Mouse (Mus musculus) MEL (cell line): ENCODE results near the gene Serpini1. TPM values are rescaled to one million over a fixed set of nuclear protein-coding genes. Genes with fewer than 3 reads are reported as not detected.

ENCODE experiments used
- DNase-seq: peaks from one replicate; pipeline ENCODE4 v3.0.0; 2011; ENCODE audit warnings: low read depth, low spot score
- H3K27ac ChIP-seq: 2 replicates; pipeline ENCODE4 v1.5.1; 2012; ENCODE audit warnings: low read depth, mild to moderate bottlenecking, control low read depth, low read length, moderate library complexity; ENCODE audit not compliant: control insufficient read depth
- H3K27me3 ChIP-seq, 2 experiments: fragments of 150-350 bp in 1 of 2; sonication (generic) in 1 of 2; 2 replicates each; pipeline ENCODE4 v1.6.1; 2012; ENCODE audit warnings: low read length in 2 of 2, mild to moderate bottlenecking in 2 of 2, improper control_type of control experiment in 1 of 2, moderate library complexity in 1 of 2; ENCODE audit not compliant: insufficient read depth in 2 of 2, control insufficient read depth in 1 of 2
- H3K36me3 ChIP-seq, 2 experiments: 2 replicates each; pipeline ENCODE4 v1.6.1; 2012 to 2014; ENCODE audit warnings: low read length in 2 of 2, improper control_type of control experiment in 1 of 2, inconsistent platforms in 1 of 2, mild to moderate bottlenecking in 1 of 2; ENCODE audit not compliant: insufficient read depth in 2 of 2, control insufficient read depth in 1 of 2
- H3K4me1 ChIP-seq, 2 experiments: fragments of 150-350 bp in 1 of 2; sonication (generic) in 1 of 2; 2 replicates each; pipeline ENCODE4 v1.6.1; 2012; ENCODE audit warnings: low read length in 2 of 2, improper control_type of control experiment in 1 of 2, mild to moderate bottlenecking in 1 of 2; ENCODE audit not compliant: insufficient read depth in 2 of 2, control insufficient read depth in 1 of 2
- H3K4me3 ChIP-seq, 2 experiments: fragments of 150-350 bp in 1 of 2; sonication (generic) in 1 of 2; 2 replicates each; pipeline ENCODE4 v1.5.1; 2012; ENCODE audit warnings: low read depth in 2 of 2, low read length in 2 of 2, mild to moderate bottlenecking in 2 of 2, moderate library complexity in 2 of 2, control low read depth in 1 of 2, improper control_type of control experiment in 1 of 2; ENCODE audit not compliant: control insufficient read depth in 1 of 2, insufficient read depth in 1 of 2
- H3K79me2 ChIP-seq: 2 replicates; pipeline ENCODE4 v1.6.1; 2012; ENCODE audit warnings: mild to moderate bottlenecking, low read length, moderate library complexity; ENCODE audit not compliant: control insufficient read depth, poor library complexity, insufficient read depth
- H3K9ac ChIP-seq: 2 replicates; pipeline ENCODE4 v1.6.1; 2012; ENCODE audit warnings: low read depth, mild to moderate bottlenecking, control low read depth, low read length, moderate library complexity; ENCODE audit not compliant: control insufficient read depth, poor library complexity, severe bottlenecking
- H3K9me3 ChIP-seq: fragments of 150-350 bp; sonication (generic); replicated peaks from 2 replicates; pipeline ENCODE4 v1.6.1; 2012; ENCODE audit warnings: mild to moderate bottlenecking, low read length, improper control_type of control experiment, moderate library complexity; ENCODE audit not compliant: insufficient read depth
- BHLHE40 ChIP-seq: IDR thresholded peaks from 2 replicates; pipeline ENCODE4 v1.6.1; 2012; ENCODE audit warnings: low read depth, mild to moderate bottlenecking, inconsistent platforms, low read length, improper control_type of control experiment, borderline replicate concordance
- CTCF ChIP-seq, 3 experiments: IDR thresholded peaks in 2 of 3; conservative IDR thresholded peaks in 1 of 3; 2 replicates each; pipeline ENCODE4 v1.5.1; 2011 to 2012; ENCODE audit warnings: low read length in 3 of 3, low read depth in 2 of 3, mild to moderate bottlenecking in 2 of 3, improper control_type of control experiment in 1 of 3, inconsistent platforms in 1 of 3, mixed read lengths in 1 of 3, moderate library complexity in 1 of 3; ENCODE audit not compliant: control insufficient read depth in 1 of 3, insufficient read depth in 1 of 3, poor library complexity in 1 of 3, severe bottlenecking in 1 of 3
- EP300 ChIP-seq, 2 experiments: IDR thresholded peaks; 2 replicates each; pipeline ENCODE4 v1.6.1; 2011; ENCODE audit warnings: improper control_type of control experiment in 2 of 2, low read length in 2 of 2, low read depth in 1 of 2, mild to moderate bottlenecking in 1 of 2
- ETS1 ChIP-seq: IDR thresholded peaks from 2 replicates; pipeline ENCODE4 v1.6.1; 2012; ENCODE audit warnings: low read depth, mild to moderate bottlenecking, inconsistent platforms, low read length, improper control_type of control experiment, moderate library complexity
- GABPA ChIP-seq: IDR thresholded peaks from 2 replicates; pipeline ENCODE4 v1.6.1; 2012; ENCODE audit warnings: low read depth, mild to moderate bottlenecking, inconsistent platforms, low read length, improper control_type of control experiment, moderate library complexity
- GATA1 ChIP-seq: IDR thresholded peaks from 2 replicates; pipeline ENCODE4 v1.6.1; 2011; ENCODE audit warnings: low read depth, low read length, improper control_type of control experiment
- KAT2A ChIP-seq: conservative IDR thresholded peaks from 2 replicates; pipeline ENCODE4 v1.6.1; 2012; ENCODE audit warnings: low read depth, low read length, improper control_type of control experiment, inconsistent platforms
- MAX ChIP-seq: IDR thresholded peaks from 2 replicates; pipeline ENCODE4 v1.6.1; 2011; ENCODE audit warnings: low read length, improper control_type of control experiment
- MAZ ChIP-seq: IDR thresholded peaks from 2 replicates; pipeline ENCODE4 v1.6.1; 2012; ENCODE audit warnings: low read depth, mild to moderate bottlenecking, inconsistent platforms, low read length, improper control_type of control experiment
- MYB ChIP-seq: IDR thresholded peaks from 2 replicates; pipeline ENCODE4 v1.6.1; 2011; ENCODE audit warnings: mild to moderate bottlenecking, low read depth, low read length, improper control_type of control experiment
- MYC ChIP-seq: IDR thresholded peaks from 2 replicates; pipeline ENCODE4 v1.6.1; 2011; ENCODE audit warnings: low read depth, mild to moderate bottlenecking, low read length, improper control_type of control experiment, moderate library complexity
- POLR2AphosphoS5 ChIP-seq: IDR thresholded peaks from 2 replicates; pipeline ENCODE4 v1.6.1; 2012; ENCODE audit warnings: low read depth, borderline replicate concordance, mild to moderate bottlenecking, inconsistent platforms, low read length, moderate library complexity, mixed read lengths
- RAD21 ChIP-seq: IDR thresholded peaks from 2 replicates; pipeline ENCODE4 v1.6.1; 2011; ENCODE audit warnings: mild to moderate bottlenecking, low read depth, low read length, improper control_type of control experiment
- SIN3A ChIP-seq: IDR thresholded peaks from 2 replicates; pipeline ENCODE4 v1.6.1; 2012; ENCODE audit warnings: low read length, improper control_type of control experiment, inconsistent platforms
- TAL1 ChIP-seq: IDR thresholded peaks from 2 replicates; pipeline ENCODE4 v1.6.1; 2012; ENCODE audit warnings: mild to moderate bottlenecking, inconsistent platforms, low read length, moderate library complexity, mixed read lengths
- TCF12 ChIP-seq: IDR thresholded peaks from 2 replicates; pipeline ENCODE4 v1.6.1; 2014; ENCODE audit warnings: low read depth, mild to moderate bottlenecking, inconsistent platforms, low read length, improper control_type of control experiment, moderate library complexity
- UBTF ChIP-seq: IDR thresholded peaks from 2 replicates; pipeline ENCODE4 v1.6.1; 2012; ENCODE audit warnings: low read depth, mild to moderate bottlenecking, inconsistent platforms, low read length, improper control_type of control experiment, moderate library complexity, borderline replicate concordance; ENCODE audit not compliant: insufficient read depth
- USF1 ChIP-seq: IDR thresholded peaks from 2 replicates; pipeline ENCODE4 v1.6.1; 2014; ENCODE audit warnings: low read depth, mild to moderate bottlenecking, inconsistent platforms, low read length, improper control_type of control experiment, moderate library complexity
- ZMIZ1 ChIP-seq: IDR thresholded peaks from 2 replicates; pipeline ENCODE4 v1.6.1; 2012; ENCODE audit warnings: low read depth, mild to moderate bottlenecking, inconsistent platforms, low read length, improper control_type of control experiment, moderate library complexity
- polyA plus RNA-seq, 2 experiments: library from polyadenylated mRNA; stranded (reverse) in 1 of 2; unstranded in 1 of 2; fragments of >175 nt in 1 of 2; fragments of >200 nt in 1 of 2; gene quantifications; 2 replicates each; pipeline versions ENCODE4 v1.2.1 to v1.2.4; 2012; ENCODE audit warnings: low replicate concordance in 2 of 2, low read depth in 1 of 2; ENCODE audit not compliant: insufficient read length in 2 of 2, insufficient read depth in 1 of 2, missing spikeins in 1 of 2
- total RNA-seq: library from RNA; depleted of rRNA; stranded (reverse); fragments of 300-350 nt; gene quantifications from 2 replicates; pipeline ENCODE4 v1.2.3, GENCODE M21; 2012

Serpini1 gene
- total and polyA plus RNA-seq, 3 experiments: 0.08 to 0.13 TPM; not detected in 1

DNA sequence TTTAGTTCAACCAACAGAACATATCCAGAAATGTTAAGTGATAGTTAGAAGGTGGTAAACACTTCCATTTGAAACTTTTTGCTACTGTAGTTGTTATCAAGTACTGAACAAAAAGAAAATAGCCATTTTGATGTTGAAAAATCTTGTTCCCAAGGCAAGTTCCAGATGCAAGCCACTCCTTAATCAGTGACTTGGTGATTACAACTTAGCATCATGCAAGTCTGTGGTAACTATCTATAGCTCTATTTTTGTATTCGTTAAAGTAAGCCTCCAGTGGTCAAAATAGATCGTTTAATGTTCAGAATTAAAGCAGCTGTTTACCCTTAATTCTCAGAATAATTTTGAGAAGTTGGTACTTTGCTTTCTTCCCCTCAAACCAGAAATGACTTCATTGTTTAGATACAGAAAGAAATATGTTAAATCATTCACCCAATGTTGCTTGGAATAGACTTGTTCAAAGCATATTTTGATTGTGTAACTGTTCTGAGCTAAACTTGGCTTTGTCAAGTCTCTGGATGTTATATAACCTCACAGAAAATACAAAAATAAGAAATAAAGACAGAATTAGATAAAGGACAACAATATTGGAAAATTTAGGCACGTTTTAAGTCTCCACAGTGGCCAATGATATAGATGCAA lies 130.0 kb downstream of the Serpini1 start:
- Histone ChIP-seq H3K9me3 (no peaks in the 10 kb centered on the region), H3K4me3 (no peak overlapping the region), H3K4me1 (peaks cover 4 to 11% of the 10 kb centered on the region in 2 experiments; a peak in 3 of 4 replicates), H3K9ac (no peak overlapping the region), H3K36me3 (peaks cover 0 to 10% of the 10 kb centered on the region in 2 experiments; a peak in 2 of 4 replicates), H3K27me3 (no peaks in the 10 kb centered on the region), H3K27ac (no peak overlapping the region), H3K79me2 (no peaks in the 10 kb centered on the region)
- TF ChIP-seq BHLHE40 (no peak), EP300 (IDR thresholded peaks at IDR 0.05; ENCODE audit: low read depth in 1 of 2, low read length in 2 of 2) (peak in 1 of 2 experiments; percentile 14; a peak in 2 of 4 replicates), RAD21 (no peak)
- DNase-seq: no peak

DNA sequence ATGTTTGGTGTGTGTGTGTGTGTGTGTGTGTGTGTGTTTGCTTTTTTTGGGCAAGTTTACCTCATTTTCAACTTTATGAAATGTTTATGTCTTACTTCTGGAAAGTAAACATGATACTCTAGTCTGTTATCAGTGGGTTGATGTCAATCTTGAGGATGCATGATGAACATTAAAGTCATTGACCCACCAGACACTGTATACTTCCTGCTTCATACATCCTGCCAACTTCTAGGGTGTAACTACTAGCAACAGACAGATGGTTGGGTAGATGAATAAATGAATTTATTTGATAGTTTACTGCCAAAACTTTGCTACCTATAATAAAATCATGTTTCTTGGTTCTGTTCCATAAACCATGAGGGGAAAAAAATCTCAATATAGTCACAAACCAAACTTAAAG lies 133.0 kb downstream of the Serpini1 start:
- H3K36me3 ChIP-seq: peaks cover 0 to 16% of the 10 kb centered on the region in 2 experiments; a peak in 2 of 4 replicates
- no peak overlapping the region for H3K27ac ChIP-seq
- no peak overlapping the region for H3K9ac ChIP-seq
- H3K4me1 ChIP-seq: peaks cover 9 to 11% of the 10 kb centered on the region in 2 experiments
- no peak for DNase-seq
- no peaks in the 10 kb centered on the region for H3K79me2 ChIP-seq
- TF ChIP-seq GATA1 (peak; percentile 23; the same call in 1 of the 2 replicates), KAT2A (no peak), RAD21 (no peak), ZMIZ1 (no peak), USF1 (no peak), EP300 (IDR thresholded peaks at IDR 0.05; ENCODE audit: low read depth in 1 of 2, low read length in 2 of 2) (peak; percentile 32 to 42; a peak in 3 of 4 replicates)
- H3K9me3 ChIP-seq: no peaks in the 10 kb centered on the region
- H3K27me3 ChIP-seq: no peaks in the 10 kb centered on the region
- no peak overlapping the region for H3K4me3 ChIP-seq

DNA sequence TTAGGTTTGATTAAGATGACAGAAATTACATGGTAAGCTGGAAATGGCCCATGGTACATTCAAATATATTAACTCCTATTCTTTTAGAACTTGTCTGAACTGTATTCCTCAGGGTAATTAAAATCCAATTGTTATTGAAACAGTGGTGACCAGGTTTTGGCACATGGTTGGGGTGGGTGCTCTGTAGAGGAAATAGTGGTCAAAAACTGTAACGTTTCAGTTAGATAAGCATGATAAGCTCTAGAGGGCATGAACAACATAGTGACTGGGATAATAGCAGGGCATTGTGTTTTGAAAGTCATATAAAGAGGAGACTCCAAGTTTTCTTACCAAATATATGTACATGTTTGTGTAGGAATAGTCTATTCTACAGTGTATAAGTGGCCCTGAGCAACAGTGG lies 134.7 kb downstream of the Serpini1 start:
- no peaks in the 10 kb centered on the region for H3K79me2 ChIP-seq

More for the DNA sequence above, 134.7 kb downstream of the Serpini1 start:
- Histone ChIP-seq H3K4me3 (no peak overlapping the region), H3K9ac (no peak overlapping the region), H3K27me3 (no peaks in the 10 kb centered on the region), H3K4me1 (peaks cover 12 to 18% of the 10 kb centered on the region in 2 experiments), H3K36me3 (peaks cover 0 to 25% of the 10 kb centered on the region in 2 experiments; a peak in 2 of 4 replicates)
- peak; percentile 44 for DNase-seq
- TF ChIP-seq TCF12 (peak; percentile 50; the same call in 1 of the 2 replicates), GATA1 (peak; percentile 80), CTCF (IDR thresholded peaks at IDR 0.05 in 2 of 3, conservative IDR thresholded peaks at IDR 0.05 in 1 of 3; ENCODE audit: control insufficient read depth in 1 of 3, insufficient read depth in 1 of 3, low read depth in 2 of 3, low read length in 3 of 3, poor library complexity in 1 of 3, severe bottlenecking in 1 of 3) (no peak), POLR2AphosphoS5 (no peak), MAZ (no peak), MAX (0 out of 2 replicates have a peak, but pooled peaks have one; percentile 39), MYC (peak; percentile 53; the same call in 1 of the 2 replicates), UBTF (no peak), ETS1 (peak; percentile 40; the same call in 1 of the 2 replicates), SIN3A (no peak; the same call in 1 of the 2 replicates), MYB (peak; percentile 85), TAL1 (no peak), EP300 (IDR thresholded peaks at IDR 0.05; ENCODE audit: low read depth in 1 of 2, low read length in 2 of 2) (peak; percentile 85 to 95), GABPA (no peak)
- TF ChIP-seq, all 39 proteins: peak for 7
- no peaks in the 10 kb centered on the region for H3K9me3 ChIP-seq
- no peak overlapping the region for H3K27ac ChIP-seq
